Mouse (Mus musculus) cerebellum, postnatal 14 days (tissue): ENCODE data around the gene Tprn.

Experiments used
- DNase-seq, 2 experiments: peaks; one replicate each; pipeline ENCODE4 v3.0.0; 2021; ENCODE audit warnings: mixed read lengths in 2 of 2

Tprn gene

DNA sequence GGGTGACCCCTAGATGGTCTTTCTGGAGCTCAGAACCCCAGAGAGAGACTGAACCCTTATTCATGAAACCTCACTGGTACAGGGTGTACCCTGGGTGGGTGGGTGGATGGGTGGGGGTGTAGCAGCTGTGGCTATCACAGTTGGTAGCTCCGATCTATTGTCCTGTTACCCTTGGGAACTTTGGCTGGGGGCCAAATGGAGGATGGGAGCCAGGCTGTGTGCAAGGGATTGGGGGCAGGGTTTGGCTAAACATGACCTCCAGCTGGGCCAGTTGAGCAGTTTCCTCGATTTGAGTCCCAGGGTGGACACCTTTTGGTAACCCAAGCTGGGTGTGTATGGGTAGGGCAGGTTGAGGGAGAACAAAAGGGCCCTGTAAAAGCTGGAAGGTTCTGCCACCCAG lies 4.3 kb downstream of the Tprn start:
- peak; percentile 90 to 93 for DNase-seq

DNA sequence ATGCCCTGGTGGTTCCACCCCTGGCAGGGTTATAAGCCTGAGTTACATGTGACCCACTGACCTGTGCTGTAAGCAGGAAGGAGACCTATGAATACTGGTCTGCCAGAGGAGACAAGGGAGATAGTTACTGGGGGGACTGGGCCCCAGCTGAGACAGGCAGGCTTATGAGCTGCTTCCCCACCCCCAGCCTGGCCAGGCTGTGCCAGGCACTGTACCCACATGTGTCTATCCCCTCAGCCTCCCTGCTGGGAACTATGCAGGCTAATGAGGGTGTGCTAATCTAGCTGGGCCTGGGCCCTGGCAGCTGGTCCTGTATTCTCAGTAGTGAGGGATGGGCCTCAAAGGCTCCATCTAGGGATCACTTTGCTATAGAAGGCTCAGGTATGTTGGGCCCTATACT lies 4.8 kb downstream of the Tprn start:
- peak; percentile 75 to 76 for DNase-seq

DNA sequence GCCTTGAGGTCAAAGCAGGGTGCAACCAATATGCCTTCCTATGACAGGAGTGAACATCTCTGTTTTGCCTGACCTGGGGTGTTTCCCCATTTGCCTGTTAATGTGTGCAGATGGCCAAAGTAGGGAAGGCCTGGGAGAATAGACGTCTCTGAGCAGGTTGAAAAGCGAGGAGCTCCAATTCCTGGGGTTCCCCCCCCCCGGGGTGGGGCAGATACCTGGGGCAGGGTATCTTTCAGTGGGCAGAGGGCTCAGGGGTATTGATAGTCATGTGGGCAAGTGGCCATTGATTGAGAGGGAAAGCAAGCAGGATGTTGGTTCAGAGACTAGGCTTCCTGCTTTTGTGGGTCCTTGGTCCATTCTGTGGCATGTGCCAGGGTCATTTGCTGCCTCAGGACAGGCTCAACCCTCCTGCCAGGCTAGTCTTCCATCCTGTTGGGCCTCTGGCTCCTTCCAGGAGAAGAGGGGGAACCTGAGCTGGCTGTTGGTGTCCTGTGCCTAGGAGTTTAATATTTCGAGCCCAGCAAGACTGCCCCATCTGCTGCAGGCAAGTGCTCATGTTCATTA lies 5.4 kb downstream of the Tprn start:
- DNase-seq = peak; percentile 54 to 60

DNA sequence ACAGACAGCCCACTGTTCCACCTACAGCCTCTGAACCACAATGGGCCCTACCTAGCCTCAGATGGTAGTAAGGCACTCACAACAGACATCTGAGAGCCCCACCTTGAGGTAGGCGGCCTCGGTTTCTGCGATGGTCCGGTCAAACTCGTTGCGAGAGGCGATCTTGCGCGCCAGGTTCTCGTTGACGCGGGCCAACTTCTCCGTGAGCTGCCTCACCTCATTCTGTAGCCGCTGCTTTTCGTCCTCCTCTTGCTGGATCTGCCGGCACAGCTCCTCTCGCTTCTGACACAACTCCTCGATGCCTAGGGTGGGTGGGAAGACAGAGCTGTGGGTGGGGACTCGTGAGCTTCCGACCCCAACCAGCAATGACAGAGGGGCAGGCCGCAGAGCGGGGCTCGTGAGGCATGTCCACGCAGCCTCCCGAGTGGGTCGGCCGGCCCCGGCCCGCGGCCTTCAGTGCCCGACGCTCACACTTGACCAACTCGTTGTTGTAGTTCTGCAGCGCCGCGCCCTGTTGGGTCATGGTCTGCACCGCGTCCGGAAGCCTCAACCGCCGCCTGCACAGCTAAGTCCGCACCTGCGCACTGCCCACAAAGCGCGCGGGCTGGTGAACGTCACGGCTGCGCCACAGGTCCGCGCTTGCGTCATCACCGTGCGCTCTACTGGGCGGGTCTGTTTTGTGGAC lies 9.6 kb downstream of the Tprn start, which contains the start of the genes Ssna1 and Anapc2:
Gene Ssna1 (minus strand): TSS at position 612 of the 685 bp plus-strand sequence.
Gene Anapc2 (plus strand): TSS at position 652 of the 685 bp plus-strand sequence.
- peak; percentile 98 to 99 for DNase-seq

DNA sequence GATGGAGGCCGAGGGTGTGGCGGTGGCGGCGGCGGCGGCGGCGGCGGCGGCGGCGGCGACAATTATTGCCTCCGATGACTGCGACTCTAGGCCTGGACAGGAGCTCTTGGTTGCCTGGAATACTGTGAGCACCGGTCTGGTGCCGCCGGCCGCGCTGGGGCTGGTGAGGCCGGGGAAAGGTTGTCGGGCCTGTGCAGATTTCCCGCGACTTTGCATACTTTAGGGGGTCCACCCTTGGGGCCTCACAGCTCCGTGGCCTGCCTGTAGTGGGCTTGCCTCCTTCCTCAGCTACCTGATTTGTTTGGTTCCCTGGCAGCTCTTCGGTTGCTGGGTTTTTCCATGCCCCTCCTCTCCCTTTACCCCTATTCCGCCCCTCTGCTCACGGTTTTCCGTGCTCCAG lies 10.1 kb downstream of the Tprn start:
- DNase-seq = no peak

DNA sequence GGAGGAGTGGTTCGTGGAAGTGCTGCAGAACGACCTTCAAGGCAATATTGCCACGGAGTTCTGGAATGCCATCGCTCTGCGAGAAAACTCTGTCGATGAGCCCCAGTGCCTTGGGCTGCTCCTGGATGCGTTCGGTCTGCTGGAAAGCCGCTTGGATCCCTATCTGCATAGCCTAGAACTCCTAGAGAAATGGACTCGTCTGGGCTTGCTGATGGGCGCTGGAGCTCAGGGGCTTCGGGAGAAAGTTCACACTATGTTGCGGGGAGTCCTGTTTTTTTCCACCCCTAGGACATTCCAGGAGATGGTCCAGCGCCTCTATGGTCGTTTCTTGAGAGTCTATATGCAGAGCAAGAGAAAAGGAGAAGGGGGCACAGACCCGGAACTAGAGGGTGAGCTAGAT lies 10.6 kb downstream of the Tprn start:
- DNase-seq = no peak

DNA sequence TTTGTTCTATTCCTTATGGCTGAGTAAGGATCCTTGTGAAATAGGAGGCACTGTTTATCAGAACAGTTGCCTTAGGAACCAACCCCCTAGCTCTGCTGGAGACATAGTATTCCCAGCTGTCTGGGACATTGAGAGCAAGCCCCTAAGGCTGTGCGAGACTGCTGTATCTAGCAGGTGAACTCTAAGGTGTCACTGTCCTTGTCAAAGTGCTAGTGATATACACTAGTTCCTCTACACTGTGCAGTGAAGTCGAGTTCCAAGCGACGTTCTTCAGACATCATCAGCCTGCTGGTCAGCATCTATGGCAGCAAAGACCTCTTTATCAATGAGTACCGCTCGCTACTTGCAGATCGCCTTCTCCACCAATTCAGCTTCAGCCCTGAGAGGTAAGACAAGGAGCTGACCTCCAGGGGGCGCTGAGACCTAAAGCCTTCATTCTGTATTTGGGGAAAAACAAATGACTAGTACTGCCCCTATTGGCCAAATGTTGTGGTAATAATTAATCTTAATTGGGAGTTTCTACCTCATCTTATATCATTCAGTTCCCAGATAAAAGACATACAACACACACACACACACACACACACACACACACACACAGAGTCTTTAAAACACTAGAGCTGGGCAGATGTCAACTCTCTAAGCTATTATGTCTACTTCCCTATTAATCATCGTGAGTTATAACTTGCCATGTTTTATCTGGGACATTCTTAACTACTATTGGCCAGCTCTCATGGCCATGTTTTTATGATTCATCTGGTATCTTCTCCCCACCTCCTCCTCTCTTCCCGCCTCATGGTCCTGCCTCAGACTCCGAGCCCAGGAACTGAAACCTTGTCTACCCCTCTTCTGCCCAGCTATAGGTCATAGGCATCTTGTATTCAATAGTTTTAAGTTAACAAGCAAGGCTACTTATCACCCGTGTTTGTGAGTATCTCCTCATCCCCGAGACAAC lies 16.8 kb downstream of the Tprn start:
- DNase-seq = peak; percentile 93 to 97

DNA sequence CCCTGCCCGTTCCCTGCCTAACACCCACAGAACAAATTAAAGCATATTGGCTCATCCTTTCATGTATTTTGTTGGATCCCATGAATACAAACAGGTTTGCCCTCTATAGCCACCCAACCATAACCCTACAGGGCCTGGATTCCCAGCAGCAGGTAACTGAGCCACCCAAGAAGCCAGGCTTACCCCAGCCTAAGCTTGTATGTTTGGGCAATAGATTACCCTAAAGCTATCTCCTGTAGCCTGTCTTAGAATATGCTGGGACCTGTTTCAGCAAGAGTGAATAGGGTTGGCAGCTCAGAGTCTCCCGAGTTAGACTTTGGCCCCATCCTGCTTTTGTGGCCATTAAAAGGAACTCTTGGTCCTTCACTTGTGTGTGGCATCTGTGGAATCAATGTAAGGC lies 23.1 kb downstream of the Tprn start:
- DNase-seq = no peak

DNA sequence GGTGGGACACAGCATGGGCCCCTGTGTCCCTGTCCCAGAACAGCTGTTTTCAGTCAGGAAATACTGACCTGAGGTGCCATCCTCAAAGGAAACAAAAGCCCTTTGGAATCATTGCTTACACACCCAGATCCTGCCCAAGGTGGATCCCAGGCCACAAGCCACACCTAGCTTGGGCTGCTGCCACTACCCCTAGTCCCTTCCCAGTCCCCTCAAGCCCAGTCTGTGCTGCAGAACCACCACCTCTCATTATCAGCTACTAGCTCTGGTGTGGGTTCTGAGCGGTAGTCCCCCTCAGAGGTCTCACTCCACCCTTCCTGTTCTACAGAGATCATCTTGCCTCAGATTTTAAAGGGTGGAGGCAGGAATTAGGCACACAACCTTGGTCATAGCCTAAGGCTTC lies 23.9 kb downstream of the Tprn start:
- DNase-seq = peak; percentile 45 to 52

DNA sequence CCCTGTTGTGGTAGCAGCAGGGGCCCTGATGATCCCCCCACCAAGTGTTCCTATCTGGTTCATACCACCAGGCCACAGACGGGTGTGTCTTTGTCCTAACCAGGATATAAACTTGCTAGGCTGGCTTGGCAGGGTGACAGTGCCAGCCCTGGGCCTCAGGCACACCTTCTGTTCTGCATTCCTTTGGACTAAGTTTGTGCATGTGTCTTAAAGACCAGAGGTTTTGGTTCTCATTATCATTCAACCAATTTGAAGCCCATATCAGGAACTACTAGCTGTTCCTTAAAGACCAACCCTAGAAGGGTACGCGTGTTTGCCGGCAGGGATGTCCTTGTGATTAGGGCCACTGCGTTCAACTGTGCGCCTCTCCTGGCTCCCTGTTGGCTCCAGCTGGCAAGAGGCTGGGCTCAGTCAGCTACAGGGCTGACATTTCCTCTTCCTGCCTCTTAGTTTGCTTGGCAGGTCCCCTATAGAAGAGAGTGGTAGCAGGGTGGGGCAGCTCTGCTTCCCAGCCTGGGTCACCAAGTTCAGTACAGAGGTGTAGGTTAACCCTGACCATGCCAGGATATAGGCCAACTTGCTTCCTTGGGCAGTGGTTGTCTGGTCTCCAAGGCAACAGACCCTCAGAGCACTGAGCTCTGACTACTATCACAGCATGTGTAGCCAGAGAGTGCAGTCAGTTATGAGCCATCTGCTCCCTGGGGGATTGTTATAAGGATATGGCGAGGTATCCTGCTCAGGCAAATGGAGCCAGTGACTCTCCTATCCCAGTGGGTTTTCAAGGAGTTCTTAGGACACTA lies 24.6 kb downstream of the Tprn start:
- peak; percentile 69 to 74 for DNase-seq

DNA sequence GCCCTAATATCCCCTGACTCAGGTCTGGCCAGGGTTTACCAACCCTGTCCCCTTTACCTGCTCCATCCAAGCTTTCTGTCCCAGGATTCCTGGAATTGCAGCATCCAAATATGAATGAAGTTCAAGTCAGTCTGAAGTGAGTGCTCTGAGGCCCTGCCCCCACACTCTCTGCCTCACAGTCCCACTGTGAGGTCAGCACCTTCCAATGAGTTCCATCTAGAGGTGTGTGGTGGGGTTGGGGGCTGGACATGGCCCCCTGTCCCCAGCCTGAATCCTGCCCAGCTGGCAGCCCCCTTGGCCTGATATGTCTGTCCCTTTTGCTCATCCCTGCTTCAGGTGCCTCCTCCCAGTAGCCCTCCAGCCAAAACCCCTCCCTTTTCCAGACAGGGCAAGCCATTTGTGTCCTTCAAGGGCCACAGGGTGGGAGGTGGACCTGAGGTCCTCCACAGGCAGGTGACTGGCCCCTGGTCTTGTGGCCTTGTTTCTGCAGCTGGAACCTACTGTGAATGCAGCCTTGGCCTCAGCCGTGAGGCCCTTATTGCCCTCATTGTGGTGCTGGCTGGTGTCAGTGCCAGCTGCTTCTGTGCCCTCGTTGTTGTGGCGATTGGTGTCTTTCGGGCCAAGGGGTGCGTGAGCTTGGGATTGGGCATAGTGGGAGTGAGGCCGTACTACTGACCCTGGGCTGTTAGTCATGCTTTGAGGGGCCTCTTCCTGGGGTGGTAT lies 25.7 kb downstream of the Tprn start, which contains the start of gene Tmem210:
Gene Tmem210 (plus strand): TSS at position 219 of the 723 bp plus-strand sequence.
- DNase-seq = peak; percentile 54 to 55

DNA sequence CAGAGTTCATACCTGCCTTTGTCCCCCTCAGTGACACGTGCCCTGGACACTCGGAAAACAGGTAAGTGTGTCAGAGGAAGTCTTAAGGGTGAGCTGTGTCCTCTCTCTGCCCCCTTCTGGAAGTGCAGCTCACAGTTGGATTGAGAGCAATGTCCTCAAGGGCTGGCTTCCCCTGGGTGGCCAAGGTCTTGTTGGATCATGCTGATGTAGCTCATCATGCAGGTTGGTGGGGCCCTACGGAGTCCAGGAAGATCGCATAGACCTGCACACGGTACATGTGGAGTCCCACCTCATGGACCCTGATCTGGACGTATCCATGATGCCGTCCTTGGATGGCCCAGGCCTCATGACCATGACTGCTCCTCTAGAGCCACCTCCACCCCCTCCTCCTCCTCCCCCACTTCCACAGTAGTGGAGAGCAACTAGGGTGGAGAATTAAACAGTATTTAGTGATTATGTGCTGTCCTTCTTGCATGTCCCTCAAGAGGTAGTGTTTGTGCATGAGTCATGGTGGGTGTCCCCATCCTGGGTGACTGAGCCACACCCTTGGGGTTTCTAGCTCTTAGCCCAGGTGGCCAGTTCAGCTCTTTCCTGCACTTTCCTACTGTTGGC lies 26.4 kb downstream of the Tprn start:
- DNase-seq = peak in 1 of 2 experiments; percentile 47

DNA sequence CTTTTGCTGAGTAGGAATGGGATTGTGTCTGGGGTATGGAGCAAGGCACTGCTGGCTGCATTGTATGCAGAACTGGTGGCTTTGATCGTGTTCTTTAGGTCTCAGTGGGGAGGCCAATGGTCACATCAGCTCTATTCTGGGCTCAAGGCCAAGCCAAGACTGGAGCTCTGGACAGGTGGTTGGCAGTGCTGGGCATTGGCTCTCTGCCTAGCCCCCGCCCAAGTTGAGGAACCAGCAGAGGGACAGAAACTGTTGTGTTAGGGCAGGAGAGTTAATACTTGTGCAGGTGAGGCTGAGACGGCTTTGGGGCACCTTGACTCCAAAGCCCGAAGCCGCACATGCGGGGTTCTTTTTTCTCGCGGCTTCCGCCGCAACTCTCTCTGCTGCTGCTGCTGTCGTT lies 27.2 kb downstream of the Tprn start, which contains the start of gene Lrrc26:
Gene Lrrc26 (plus strand): TSS at position 265 of the 400 bp plus-strand sequence.
- DNase-seq = peak; percentile 87

DNA sequence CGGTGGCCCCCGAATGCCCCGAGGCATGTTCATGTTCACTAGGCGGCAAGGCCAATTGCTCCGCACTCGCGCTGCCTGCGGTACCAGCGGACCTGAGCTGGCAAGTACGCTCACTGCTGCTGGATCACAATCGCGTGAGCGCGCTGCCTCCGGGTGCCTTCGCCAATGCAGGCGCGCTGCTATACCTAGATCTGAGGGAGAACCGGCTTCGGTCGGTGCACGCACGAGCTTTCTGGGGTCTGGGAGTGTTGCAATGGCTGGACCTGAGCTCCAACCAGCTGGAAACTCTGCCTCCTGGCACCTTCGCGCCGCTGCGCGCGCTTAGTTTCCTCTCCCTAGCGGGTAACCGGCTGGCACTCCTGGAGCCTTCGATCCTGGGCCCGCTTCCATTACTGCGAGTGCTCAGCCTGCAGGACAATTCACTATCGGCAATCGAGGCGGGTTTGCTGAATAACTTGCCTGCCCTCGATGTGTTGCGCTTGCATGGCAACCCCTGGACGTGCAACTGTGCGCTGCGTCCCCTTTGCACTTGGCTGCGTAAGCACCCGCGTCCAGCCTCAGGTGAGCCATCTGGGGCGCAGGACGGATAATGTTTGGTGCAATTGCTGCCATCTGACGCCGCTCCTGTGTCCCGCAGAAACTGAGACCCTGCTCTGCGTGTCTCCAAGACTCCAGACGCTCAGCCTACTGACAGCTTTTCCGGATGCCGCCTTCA lies 27.8 kb downstream of the Tprn start:
- peak; percentile 77 to 84 for DNase-seq

DNA sequence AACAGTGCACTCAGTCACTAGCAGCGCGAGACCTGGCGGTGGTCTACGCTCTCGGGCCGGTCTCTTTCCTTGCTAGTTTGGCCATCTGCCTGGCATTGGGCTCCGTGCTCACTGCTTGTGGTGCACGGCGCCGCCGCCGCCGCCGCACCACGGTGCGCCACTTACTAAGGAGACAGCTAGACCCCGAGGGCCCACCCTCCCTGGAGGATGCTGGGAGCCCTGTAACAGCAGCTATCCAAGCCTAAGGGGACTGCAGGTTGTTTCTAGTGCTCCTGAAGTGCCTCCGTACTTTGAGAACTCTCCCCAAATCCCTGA lies 28.4 kb downstream of the Tprn start:
- peak in 1 of 2 experiments; percentile 85 for DNase-seq

DNA sequence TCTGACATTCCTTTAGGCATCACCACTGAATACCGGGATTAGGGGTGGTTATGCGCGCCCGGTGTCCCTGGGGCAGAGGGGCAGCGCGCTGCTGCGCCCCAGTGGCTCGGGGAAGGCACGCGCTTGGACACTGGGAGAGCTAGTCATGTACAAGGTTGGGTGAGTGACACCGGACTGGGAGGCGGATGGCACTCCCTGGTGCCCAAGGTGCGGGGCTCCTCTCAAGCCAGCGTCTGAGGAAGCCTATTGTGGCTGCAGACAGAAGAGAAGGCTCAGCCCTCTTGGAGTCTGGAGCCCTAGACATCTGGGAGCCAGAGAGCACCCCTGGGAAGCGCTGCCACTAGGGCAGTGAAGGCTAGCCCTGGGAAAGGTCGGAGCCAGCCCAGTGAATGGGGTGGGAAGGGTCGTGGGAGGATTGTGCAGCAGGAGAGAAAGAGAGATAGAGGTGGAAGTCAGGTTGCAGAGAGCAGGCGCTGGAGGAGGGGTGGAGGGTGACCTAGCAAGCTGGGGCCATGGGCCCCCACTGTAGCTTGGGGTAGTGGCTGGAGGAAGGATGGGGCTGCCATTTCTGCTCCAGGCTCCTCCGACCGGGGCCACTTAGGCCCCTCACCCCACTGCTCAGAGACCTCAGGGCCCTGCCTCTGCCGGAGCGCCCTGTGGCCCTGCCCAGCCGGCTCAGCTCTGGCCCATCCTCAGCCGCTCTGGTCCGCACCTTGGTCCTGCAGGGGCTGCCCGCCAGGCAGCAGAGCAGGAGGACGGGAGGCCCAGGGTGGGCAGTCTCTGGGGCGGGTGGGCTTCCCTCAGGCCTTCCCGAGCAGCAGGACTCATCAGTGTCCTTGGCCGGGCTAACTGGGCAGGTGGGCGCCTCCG lies 29.0 kb downstream of the Tprn start:
- DNase-seq = peak in 1 of 2 experiments; percentile 52

DNA sequence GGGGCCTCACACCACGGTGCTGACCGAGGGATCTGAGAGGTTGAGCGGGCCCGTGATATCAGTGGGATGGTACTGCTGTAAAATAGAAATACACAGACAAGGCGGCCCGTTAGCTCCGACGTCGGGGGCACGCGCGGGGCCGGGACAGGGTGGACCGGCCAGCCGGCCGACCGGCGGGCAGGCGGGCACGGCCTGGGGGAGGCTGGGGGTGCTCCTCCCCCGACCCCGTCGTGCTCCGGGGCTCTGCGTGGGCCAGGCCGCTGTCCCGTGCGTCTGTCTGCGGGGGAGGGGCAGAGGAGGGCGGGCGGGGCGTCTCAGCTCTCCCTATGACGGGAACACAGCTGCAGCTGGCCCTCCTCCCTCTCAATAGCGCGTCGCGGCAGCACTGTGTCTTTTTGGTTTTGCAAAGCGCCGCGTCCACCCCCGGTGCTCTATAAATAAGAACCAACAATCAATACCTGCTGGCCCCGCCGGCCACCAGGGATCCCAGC lies 29.7 kb downstream of the Tprn start:
- DNase-seq = no peak

DNA sequence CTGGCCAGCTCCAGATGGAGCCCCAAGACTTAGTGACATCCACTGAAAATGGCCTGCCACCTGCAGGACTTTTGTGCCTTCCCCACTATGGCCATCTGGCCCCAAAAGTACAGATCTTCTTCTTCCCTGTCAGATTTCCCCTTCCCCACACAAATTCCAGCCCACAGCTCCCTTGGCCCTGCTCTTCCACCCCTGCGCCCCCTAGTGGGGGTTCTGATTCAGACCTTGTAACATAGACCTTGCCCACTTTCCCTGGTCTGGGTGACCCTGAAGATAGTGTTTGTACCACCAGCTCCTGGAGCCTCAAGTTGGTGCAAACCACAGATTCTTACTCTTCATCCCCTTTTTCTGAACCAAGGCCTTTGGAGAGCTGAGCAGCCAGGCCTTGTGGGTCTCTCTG lies 30.4 kb downstream of the Tprn start:
- peak; percentile 91 to 96 for DNase-seq

DNA sequence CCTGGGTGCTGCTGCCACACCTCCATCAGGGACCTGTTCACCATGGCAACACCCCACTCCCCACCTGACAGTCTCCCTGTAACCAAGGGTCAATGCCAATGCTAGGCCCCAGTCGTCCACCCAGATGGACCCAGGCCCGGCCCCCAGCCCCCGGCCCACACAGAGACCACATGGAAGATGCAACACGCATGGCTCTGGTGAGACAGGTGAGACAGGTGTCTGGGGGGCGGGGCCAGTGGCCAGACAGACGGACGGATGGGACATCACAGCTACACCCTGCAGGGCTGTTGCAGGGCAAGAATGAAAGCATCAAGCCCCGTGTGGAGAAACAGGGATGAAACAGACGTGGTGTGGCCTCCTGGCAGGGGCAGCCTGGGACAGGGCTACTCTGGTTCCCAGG lies 31.3 kb downstream of the Tprn start:
- no peak for DNase-seq
